Mouse (Mus musculus): ENCODE measurements around the gene Olfr1344. TPM values are rescaled to one million over a fixed set of nuclear protein-coding genes. Genes with fewer than 3 reads are reported as not detected.

The Olfr1344 gene
- 1.2 TPM for polyA plus RNA-seq (2015; fragmentation: Illumina TruSeq; extraction: RNeasy Lipid Tissue Mini Kit (QIAGEN cat#74804); ENCODE audit: low read depth, low replicate concordance)

DNA sequence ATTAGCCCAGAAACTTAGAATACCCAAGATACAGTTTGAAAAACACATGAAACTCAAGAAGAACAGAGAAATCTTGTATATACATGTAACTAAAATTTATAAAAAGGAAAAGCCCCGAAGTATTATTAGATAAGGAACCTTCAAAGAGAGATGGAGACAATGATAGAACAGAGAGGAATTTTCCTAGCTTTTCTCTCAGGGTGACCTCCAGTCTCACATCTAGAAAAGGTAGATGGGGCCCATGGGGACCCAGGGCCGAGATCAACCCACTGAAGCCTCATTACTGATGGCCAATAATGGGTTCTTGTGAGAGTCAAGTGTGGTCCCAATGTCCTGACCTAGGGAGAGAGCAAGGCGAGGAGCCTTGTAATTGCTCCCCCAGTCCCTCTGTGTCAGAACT lies at the start of gene Olfr1344:
Gene Olfr1344 (plus strand): TSS at position 301 of the 400 bp plus-strand sequence.

GRCm38 (mm10) chr7:6397996-6398975 lies 40.2 kb upstream of the Olfr1344 start, which contains the start of gene Smim17:
TSS of gene Smim17 (plus strand) at chr7:6398715.

DNA sequence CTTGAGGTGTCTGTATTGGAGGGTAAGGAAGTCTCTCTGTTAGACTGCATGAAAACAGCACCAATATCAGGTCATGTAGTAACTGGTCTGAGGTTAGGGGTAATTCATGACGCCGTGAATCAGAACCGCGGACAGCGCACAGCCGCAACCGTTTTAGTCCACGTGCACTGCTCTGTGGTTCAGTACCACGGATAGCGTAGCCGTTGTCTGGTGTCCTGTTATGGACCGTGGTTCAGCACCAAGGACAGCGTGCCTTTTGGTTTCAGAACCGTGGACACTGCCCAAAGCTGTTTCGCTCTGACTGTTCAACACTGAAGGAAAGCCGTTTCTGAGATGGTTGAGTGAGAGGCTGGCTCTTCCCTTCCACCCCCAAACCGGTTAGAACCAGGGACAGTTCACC lies 28.4 kb upstream of the Olfr1344 start, which contains the start of gene Gm20715:
Gene Gm20715 (plus strand): TSS at position 235 of the 400 bp plus-strand sequence.

DNA sequence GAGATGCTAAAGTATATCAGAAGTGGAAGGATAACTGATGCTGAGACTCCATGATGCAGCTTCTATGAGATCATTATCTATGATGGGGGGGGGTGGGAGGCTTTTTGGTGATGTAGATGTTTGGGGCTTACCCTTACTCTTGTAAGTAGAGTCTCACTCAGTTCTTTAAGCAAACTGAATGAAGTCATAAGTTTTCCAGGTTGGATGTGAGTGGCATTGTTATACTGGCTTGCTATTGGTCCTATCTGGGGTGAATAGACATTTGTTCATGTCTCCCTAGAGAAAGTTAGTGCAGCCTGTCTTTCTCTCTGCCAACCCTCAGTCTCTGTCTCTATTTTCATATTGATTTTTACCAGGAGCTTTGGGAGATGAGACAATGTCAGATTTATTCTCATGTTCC lies 17.4 kb downstream of the Olfr1344 start, which contains the start of gene Olfr1336:
Gene Olfr1336 (plus strand): TSS at position 301 of the 400 bp plus-strand sequence.

GRCm38 (mm10) chr7:6466951-6467350 lies 28.5 kb downstream of the Olfr1344 start, which contains the start of gene Olfr1346:
TSS of gene Olfr1346 (plus strand) at chr7:6467101.

DNA sequence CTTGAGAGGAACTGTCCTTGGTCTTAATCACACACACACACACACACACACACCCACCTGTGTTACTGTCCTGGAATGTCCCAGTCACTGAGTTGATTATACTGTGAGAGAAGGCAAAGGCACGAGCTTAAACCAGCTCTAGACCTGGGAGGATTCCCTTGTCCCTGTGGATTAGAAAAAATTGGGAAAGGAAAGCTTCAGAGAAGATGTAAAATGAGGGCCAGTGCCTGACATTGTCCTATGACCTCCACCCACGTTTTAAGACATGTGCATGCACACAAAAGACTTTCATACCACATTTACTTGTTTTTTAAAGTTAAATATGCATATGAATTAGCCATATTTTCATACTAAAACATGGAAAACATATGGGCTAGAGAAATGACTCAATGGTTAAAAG lies 48.4 kb downstream of the Olfr1344 start, which contains the start of gene Olfr5:
Gene Olfr5 (minus strand): TSS at position 101 of the 400 bp plus-strand sequence.

Other genes starting within 250 kb of the Olfr1344 start
- gene Galp, start 241.6 kb upstream of the Olfr1344 start, polyA plus RNA-seq (2015; fragmentation: Illumina TruSeq; extraction: RNeasy Lipid Tissue Mini Kit (QIAGEN cat#74804); ENCODE audit: low read depth, low replicate concordance), result not detected
- not detected for gene Zscan5b, start 216.4 kb upstream of the Olfr1344 start, polyA plus RNA-seq (2015; fragmentation: Illumina TruSeq; extraction: RNeasy Lipid Tissue Mini Kit (QIAGEN cat#74804); ENCODE audit: low read depth, low replicate concordance)
- not detected for gene Epp13, start 186.0 kb upstream of the Olfr1344 start, polyA plus RNA-seq (2015; fragmentation: Illumina TruSeq; extraction: RNeasy Lipid Tissue Mini Kit (QIAGEN cat#74804); ENCODE audit: low read depth, low replicate concordance)
- 10.2 TPM for gene Zfp667, start 152.1 kb upstream of the Olfr1344 start, polyA plus RNA-seq (2015; fragmentation: Illumina TruSeq; extraction: RNeasy Lipid Tissue Mini Kit (QIAGEN cat#74804); ENCODE audit: low read depth, low replicate concordance)
- gene Zfp583, start 107.4 kb upstream of the Olfr1344 start, polyA plus RNA-seq (2015; fragmentation: Illumina TruSeq; extraction: RNeasy Lipid Tissue Mini Kit (QIAGEN cat#74804); ENCODE audit: low read depth, low replicate concordance), result 6.4 TPM
- 5.1 TPM for gene Gm3854, start 94.9 kb upstream of the Olfr1344 start, polyA plus RNA-seq (2015; fragmentation: Illumina TruSeq; extraction: RNeasy Lipid Tissue Mini Kit (QIAGEN cat#74804); ENCODE audit: low read depth, low replicate concordance)
- gene Zfp78, start 75.4 kb upstream of the Olfr1344 start, polyA plus RNA-seq (2015; fragmentation: Illumina TruSeq; extraction: RNeasy Lipid Tissue Mini Kit (QIAGEN cat#74804); ENCODE audit: low read depth, low replicate concordance), result 4.1 TPM
- gene Zfp28, start 55.4 kb upstream of the Olfr1344 start, polyA plus RNA-seq (2015; fragmentation: Illumina TruSeq; extraction: RNeasy Lipid Tissue Mini Kit (QIAGEN cat#74804); ENCODE audit: low read depth, low replicate concordance), result 5.9 TPM
- gene Smim17, start 40.0 kb upstream of the Olfr1344 start, polyA plus RNA-seq (2015; fragmentation: Illumina TruSeq; extraction: RNeasy Lipid Tissue Mini Kit (QIAGEN cat#74804); ENCODE audit: low read depth, low replicate concordance), result 18.7 TPM
- 0.13 TPM for gene Gm20715, start 28.4 kb upstream of the Olfr1344 start, polyA plus RNA-seq (2015; fragmentation: Illumina TruSeq; extraction: RNeasy Lipid Tissue Mini Kit (QIAGEN cat#74804); ENCODE audit: low read depth, low replicate concordance)
- not detected for gene Olfr1336, start 17.5 kb downstream of the Olfr1344 start, polyA plus RNA-seq (2015; fragmentation: Illumina TruSeq; extraction: RNeasy Lipid Tissue Mini Kit (QIAGEN cat#74804); ENCODE audit: low read depth, low replicate concordance)
- gene Olfr1346, start 28.4 kb downstream of the Olfr1344 start, polyA plus RNA-seq (2015; fragmentation: Illumina TruSeq; extraction: RNeasy Lipid Tissue Mini Kit (QIAGEN cat#74804); ENCODE audit: low read depth, low replicate concordance), result not detected
- not detected for gene Olfr5, start 48.3 kb downstream of the Olfr1344 start, polyA plus RNA-seq (2015; fragmentation: Illumina TruSeq; extraction: RNeasy Lipid Tissue Mini Kit (QIAGEN cat#74804); ENCODE audit: low read depth, low replicate concordance)
- gene Olfr1347, start 61.1 kb downstream of the Olfr1344 start, polyA plus RNA-seq (2015; fragmentation: Illumina TruSeq; extraction: RNeasy Lipid Tissue Mini Kit (QIAGEN cat#74804); ENCODE audit: low read depth, low replicate concordance), result not detected
- gene Olfr1348, start 70.1 kb downstream of the Olfr1344 start, polyA plus RNA-seq (2015; fragmentation: Illumina TruSeq; extraction: RNeasy Lipid Tissue Mini Kit (QIAGEN cat#74804); ENCODE audit: low read depth, low replicate concordance), result not detected
- gene Olfr1349, start 84.3 kb downstream of the Olfr1344 start, polyA plus RNA-seq (2015; fragmentation: Illumina TruSeq; extraction: RNeasy Lipid Tissue Mini Kit (QIAGEN cat#74804); ENCODE audit: low read depth, low replicate concordance), result not detected
- gene Olfr1350, start 126.2 kb downstream of the Olfr1344 start, polyA plus RNA-seq (2015; fragmentation: Illumina TruSeq; extraction: RNeasy Lipid Tissue Mini Kit (QIAGEN cat#74804); ENCODE audit: low read depth, low replicate concordance), result not detected